Mouse (Mus musculus) heart, postnatal 0 days (tissue): Measurements from ENCODE around the gene Rrnad1.

Source experiments
- CTCF ChIP-seq: IDR thresholded peaks from 2 replicates; pipeline ENCODE4 v1.5.1; 2016; ENCODE audit warnings: antibody characterized with exemption, control low read depth, low read depth
- EP300 ChIP-seq: IDR thresholded peaks from 2 replicates; pipeline ENCODE4 v1.6.1; 2016; ENCODE audit warnings: antibody characterized with exemption, low read depth

GRCm38 (mm10) chr3:87893367-87893905, 37.1 kb downstream of the Rrnad1 start:
- TF ChIP-seq CTCF, result no peak
- no peak for TF ChIP-seq EP300
